Mouse (Mus musculus) brown adipose tissue, adult 24 weeks (tissue): ENCODE results near the gene Gabrb3. TPM values are rescaled to one million over a fixed set of nuclear protein-coding genes. Genes with fewer than 3 reads are reported as not detected.
"Not testable (repeated sequence)": the region's sequence is repeated elsewhere in the genome, so short reads cannot be mapped to it uniquely, and the experiment has no call there.

Experiments used
- H3K27ac ChIP-seq: fragments of 200-500 bp; replicated peaks from 2 replicates; pipeline ENCODE4 v1.5.1; 2012; ENCODE audit warnings: low read depth, mild to moderate bottlenecking, low read length
- H3K4me1 ChIP-seq: fragments of 200-500 bp; 2 replicates; pipeline ENCODE4 v1.6.1; 2012; ENCODE audit warnings: low read length, mixed read lengths; ENCODE audit not compliant: control insufficient read depth, insufficient read depth, insufficient read length
- H3K4me3 ChIP-seq: fragments of 200-500 bp; 2 replicates; pipeline ENCODE4 v1.5.1; 2012; ENCODE audit warnings: low read depth, mild to moderate bottlenecking, low read length, moderate library complexity; ENCODE audit not compliant: insufficient read depth
- polyA plus RNA-seq: library from polyadenylated mRNA; stranded (reverse); fragments of >200 nt; gene quantifications from 2 replicates; pipeline ENCODE4 v1.2.4, GENCODE M21; 2012; ENCODE audit not compliant: missing spikeins, insufficient read depth, insufficient read length

Gene Gabrb3
- polyA plus RNA-seq, 1 experiment: not detected

DNA sequence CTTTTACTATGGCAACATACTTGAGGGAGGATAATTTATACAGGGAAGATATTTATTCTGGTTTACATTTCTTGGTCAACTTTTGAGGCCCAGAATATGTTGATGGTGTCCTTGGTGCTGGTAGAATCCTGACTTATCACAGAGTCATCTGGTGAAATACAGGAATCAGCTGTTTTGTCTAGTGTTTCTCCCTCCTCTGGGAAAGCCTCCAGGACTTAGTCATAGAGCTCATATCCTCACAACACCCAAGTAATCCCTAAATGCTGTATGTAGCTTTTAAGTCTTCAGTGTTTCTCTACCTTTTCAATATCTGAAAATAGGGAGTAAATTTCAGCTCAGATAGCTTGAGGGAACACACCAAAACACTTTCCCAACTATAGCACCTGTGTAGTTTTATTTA, 292.2 kb downstream of the Gabrb3 start:
- H3K4me3 ChIP-seq: no peak overlapping the region
- no peak overlapping the region for H3K27ac ChIP-seq
- no peaks in the 10 kb centered on the region for H3K4me1 ChIP-seq

DNA sequence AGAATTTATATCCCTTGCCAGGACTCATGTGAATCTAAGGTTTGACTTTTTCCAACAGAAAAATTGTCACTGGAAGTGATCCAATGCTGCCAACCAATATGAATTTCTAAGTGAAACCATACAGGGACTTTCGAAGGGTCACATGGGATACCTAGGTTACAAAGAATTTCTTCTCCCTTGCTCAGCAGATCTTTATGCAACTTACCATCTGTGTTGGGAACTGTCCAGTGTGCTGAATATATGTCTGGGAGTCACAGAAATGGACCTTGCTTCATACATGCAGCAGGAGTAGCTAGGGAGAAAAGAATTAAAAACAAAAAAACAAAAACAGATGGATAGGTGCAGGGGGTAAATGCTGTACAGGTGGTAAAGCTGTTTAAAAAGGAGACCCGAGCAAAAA, 327.3 kb downstream of the Gabrb3 start:
- H3K27ac ChIP-seq: no peak overlapping the region

DNA sequence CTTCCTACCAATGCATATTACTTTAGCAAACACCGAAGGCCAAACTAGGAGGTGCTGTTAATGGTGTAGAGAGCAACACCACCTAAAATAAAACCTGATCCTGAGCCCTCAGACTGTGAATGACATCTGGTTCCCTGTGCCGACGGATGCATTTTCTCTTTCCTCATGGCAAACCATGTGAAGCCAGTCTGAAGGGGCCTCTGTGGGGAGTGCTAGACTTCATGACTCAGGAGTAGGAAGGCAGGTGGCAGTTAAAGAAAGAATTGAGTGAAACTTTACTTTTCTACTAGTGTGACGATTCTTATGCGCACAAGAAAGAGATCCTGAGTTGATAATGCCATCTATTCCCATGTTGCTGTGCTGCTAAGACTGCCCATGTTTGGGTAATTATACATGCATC, 341.0 kb downstream of the Gabrb3 start:
- no peaks in the 10 kb centered on the region for H3K4me1 ChIP-seq
- no peak overlapping the region for H3K4me3 ChIP-seq
- no peak overlapping the region for H3K27ac ChIP-seq

More for the DNA sequence above, 327.3 kb downstream of the Gabrb3 start:
- Histone ChIP-seq H3K4me3 (no peak overlapping the region), H3K4me1 (no peaks in the 10 kb centered on the region)

DNA sequence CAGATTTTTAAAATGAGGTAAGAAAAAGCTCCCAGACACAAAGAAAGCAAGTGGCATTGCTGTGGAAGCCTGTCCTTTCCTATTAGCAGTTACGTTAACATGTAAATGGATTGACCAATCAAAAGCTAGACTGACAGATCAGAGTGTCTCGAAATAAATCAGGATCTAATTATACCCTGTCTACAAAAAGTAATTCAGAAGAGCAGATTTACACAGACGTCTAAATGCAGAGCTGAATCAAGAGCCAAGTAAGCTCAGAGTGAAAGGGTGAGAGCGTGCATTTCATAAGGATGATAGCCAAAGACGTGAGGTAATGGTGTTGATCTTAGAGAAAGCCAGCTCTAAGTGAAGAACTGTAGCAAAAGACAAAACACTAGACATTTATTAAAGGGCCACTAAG, 359.3 kb downstream of the Gabrb3 start:
- no peak overlapping the region for H3K27ac ChIP-seq
- no peaks in the 10 kb centered on the region for H3K4me1 ChIP-seq
- no peak overlapping the region for H3K4me3 ChIP-seq

DNA sequence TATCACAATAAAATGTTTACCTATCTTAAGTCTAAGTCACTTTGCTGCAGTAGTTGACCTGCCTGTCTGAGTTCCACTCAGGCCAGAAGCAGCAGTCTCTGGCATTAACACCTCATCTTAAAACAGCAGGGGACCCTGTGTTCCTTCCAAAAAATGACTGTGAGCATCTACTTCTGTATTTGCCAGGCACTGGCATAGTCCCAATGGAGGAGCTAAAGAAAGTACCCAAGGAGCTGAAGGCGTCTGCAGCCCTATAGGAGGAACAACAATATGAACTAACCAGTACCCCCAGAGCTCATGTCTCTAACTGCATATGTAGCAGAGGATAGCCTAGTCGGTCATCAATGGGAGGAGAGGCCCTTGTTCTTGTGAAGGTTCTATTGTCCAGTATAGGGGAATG, 366.6 kb downstream of the Gabrb3 start:
- H3K4me3 ChIP-seq, H3K4me1 ChIP-seq, H3K27ac ChIP-seq: not testable (repeated sequence)

DNA sequence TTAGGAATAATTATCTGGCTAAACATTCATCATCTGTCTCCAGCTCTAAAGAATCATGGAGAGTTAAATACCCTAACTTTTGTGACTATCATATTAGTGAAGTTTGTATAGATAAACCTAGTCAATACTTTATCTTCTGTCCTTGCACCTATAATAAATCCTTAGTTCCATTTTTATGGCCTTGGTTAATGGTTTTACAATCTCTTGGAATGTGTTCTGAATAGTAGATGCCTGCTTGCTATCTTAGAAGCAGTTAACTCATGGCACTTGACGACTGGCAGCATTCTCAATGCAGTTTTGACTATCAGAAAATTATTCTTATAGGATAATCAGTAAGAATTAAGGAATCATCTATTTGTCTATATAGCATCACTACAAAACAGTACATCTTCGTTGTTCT, 368.0 kb downstream of the Gabrb3 start:
- Histone ChIP-seq H3K4me1 (no peaks in the 10 kb centered on the region), H3K27ac (no peak overlapping the region), H3K4me3 (no peak overlapping the region)

GRCm38 (mm10) chr7:57803266-57803665, 383.8 kb downstream of the Gabrb3 start:
- Histone ChIP-seq H3K4me3 (no peak overlapping the region), H3K4me1 (no peaks in the 10 kb centered on the region), H3K27ac (no peak overlapping the region)

GRCm38 (mm10) chr7:57813716-57814115, 394.2 kb downstream of the Gabrb3 start:
- no peaks in the 10 kb centered on the region for H3K4me1 ChIP-seq
- H3K4me3 ChIP-seq: no peak overlapping the region
- H3K27ac ChIP-seq: no peak overlapping the region

GRCm38 (mm10) chr7:57842383-57842896, 422.9 kb downstream of the Gabrb3 start:
- no peaks in the 10 kb centered on the region for H3K4me1 ChIP-seq
- no peak overlapping the region for H3K4me3 ChIP-seq
- no peak overlapping the region for H3K27ac ChIP-seq

GRCm38 (mm10) chr7:57867951-57868350, 448.5 kb downstream of the Gabrb3 start:
- Histone ChIP-seq H3K4me1 (no peaks in the 10 kb centered on the region), H3K4me3 (no peak overlapping the region), H3K27ac (no peak overlapping the region)

Other genes with a start within 250 kb of the Gabrb3 start
- gene Gabrg3, start 32.5 kb upstream of the Gabrb3 start, polyA plus RNA-seq: not detected in 2 replicates
- not detected in 2 replicates for gene Gabra5, start 90.4 kb downstream of the Gabrb3 start, polyA plus RNA-seq